Mouse (Mus musculus): ENCODE data around the gene Nprl3.
"Not testable (repeated sequence)": the region's sequence is repeated elsewhere in the genome, so short reads cannot be mapped to it uniquely, and the experiment has no call there.

Nprl3 gene

DNA sequence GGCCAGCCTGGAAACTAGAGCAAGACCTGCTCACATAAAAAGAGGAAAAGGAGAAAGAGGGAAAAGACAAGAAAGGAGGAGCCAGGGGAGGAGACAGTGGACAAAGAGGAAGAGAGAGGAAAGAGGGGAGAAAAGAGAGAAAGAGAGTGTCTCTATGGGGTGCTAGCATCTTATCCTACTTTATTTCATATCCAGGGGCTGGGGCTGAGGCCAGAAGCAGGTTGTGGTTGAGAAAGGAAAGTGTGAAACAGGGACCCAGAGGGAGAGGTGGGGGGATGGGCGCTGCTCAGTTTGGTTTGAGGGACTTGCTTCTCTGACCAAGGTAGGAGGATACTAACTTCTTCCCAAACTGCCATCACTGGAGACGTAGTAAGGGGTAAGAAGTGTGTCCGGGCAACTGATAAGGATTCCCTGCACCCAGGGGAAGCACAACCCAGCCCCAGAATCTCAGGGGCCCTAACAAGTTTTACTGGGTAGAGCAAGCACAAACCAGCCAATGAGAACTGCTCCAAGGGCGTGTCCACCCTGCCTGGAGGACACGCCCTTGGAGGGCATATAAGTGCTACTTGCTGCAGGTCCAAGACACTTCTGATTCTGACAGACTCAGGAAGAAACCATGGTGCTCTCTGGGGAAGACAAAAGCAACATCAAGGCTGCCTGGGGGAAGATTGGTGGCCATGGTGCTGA lies 15.7 kb upstream of the Nprl3 start, which contains the start of gene Hba-a1:
Hba-a1 (plus strand) TSS at position 421 of the 687 bp plus-strand sequence.
- DNase-seq: not testable (repeated sequence)

DNA sequence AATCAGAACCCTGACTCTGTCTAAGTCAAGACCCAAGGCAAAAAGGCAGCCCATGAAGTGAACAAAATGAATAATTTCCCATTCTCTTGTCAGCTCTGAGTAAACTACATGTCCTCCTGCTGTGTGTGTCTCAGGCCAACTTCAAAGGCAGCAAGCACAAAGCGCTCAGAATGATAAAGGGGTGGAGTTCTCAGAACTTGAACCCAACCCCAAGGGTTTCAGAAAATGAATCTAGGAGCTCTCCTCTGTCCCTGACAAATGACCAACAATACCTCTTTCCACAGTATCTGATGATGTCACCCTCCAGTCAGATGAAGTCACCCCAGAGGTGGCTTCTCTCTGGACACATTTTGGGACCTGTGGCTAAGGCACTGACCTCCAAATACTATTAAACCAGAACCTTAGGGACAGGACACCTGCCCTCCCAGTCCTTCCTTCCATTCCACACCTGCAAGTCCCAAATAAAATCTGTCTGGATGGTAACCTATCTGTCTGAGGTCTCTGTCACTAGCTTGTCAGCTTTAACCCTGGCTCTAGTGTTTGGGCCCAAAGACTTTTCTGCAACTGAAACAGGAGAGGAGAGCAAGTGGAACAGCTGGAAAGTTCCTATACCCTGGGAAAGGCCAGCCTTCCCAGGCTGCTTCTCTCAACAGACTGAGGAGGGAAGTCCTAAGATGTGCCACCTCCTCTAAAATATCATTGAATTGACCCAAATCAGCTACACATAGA lies 14.1 kb upstream of the Nprl3 start:
- no peak for DNase-seq

DNA sequence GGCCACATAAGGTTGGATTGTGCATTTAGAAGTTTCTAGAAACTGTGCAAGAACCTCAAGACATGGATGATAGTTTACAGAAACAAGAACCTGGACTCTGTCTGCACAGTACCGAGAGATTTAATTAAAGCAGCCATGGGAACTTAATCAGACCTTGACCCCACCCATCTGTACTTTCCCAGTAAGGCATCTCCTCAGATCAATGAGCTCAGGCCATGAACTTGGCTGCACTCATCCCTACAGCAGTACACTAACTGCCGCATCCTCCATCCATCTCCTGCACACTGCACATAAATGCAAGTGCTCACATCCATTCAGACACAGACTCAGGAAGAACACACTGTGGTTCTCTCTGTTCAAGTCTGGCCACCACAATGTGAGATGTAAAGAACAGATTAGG lies 13.1 kb upstream of the Nprl3 start:
- no peak for DNase-seq

DNA sequence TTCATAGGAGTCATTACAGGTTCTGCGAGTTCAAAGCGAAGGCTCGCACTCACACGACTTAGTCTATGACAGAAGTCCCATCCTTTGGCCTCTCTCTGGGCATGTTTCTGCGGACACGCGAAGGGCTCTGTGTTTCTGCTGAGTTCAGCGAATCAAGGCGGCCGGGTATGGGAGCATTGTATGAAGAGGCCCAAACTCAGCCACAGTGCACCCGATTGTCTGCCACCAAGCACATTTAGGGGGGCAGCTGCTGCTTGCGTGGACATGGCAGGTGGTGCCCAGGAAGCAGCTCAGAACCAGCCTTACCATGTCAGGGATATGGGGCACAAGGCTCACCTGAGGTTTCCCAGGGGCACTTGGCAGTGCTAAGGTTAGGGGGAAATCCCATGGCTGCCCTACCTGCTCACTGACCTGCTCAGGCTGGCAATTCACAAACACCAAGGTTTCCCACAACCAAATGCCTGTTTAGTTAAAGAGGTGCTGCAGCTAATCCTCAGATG lies 11.0 kb upstream of the Nprl3 start:
- no peak for DNase-seq

DNA sequence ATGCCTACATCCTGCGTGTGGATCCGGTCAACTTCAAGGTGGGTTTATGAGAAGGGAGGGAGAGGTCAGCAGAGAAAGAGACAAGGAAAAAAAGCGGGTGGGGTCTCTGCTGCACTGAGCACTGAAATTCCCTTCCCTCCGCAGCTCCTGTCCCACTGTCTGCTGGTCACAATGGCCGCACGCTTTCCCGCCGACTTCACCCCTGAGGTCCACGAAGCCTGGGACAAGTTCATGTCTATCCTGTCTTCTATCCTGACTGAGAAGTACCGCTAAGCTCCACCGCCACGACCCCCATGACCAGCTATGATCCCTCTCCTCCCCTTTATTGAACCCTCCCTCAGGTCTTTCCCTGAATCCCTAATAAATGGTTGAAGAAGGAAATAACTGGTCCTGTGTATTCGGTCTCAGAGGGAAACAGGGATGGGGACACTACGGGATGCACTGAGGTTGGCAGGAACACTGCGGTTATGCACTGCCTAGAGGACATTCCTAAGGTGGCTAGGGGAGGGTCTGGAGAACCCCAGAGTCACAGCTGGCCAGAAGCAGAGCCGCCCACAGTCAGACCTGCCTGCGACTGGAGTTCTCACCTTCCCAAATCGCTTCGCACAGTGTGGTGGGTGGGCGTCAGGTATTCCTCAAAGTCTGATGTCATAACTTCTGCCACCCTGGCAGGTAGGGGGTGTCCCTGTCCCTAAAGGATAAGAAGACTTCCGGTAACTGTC lies 10.4 kb upstream of the Nprl3 start:
- no peak for DNase-seq

DNA sequence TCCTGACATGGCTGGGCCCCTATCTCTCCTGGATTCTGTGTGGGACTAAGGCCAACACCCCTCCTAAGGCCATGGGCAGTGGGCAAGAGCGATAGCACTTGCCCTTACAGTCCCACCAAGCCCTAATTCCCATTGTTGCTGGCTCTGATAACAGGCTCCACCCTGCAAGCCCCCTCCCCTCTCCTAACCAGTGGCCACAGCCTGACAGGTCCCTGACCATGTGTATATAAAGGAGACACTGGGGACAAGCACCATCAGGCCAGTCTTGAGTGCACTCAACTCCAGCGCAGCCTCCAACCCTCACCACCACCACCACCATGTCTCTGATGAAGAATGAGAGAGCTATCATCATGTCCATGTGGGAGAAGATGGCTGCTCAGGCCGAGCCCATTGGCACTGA lies 8.8 kb upstream of the Nprl3 start, which contains the start of gene Hba-x:
Hba-x (plus strand) TSS at position 54 of the 400 bp plus-strand sequence.
- DNase-seq: no peak

DNA sequence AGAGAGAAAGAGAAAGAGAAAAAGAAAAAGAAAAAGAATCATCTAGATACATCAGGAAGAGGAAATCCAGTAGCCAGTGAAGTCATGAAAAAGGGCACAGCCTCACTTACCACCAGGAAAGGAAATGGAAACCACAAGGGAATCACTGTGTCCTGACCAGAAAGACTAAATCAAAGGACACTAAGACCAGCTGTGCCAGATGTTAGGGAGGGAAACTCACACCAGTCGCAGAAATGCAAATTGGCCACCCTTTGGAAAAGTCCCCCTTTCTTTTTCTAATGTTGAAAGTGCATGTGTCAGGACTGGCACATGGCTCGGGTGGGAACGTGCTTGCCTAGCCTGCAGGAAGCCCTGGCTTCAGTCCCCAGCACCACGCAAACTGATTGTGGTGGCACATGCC lies 3.7 kb upstream of the Nprl3 start:
- DNase-seq: no peak

DNA sequence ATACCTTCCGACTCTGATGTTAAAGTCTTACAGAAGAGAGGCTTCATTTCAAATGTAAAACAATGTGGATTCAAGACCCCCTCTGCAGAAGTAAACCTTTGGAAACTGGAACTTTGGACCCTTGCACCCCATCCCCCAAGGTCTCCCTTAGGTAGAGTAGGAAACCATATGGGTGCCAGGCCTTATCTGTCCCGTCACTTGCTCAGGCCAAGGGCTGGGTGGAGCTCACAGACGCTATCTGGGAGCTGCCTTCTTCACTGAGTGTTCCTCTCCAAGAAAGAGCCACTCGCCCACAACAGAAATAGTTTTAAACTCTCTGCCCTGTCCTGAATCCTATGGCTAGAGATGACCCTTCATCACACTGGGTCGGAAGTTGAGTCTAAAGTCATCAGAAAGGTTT lies 1.4 kb upstream of the Nprl3 start:
- no peak for DNase-seq

DNA sequence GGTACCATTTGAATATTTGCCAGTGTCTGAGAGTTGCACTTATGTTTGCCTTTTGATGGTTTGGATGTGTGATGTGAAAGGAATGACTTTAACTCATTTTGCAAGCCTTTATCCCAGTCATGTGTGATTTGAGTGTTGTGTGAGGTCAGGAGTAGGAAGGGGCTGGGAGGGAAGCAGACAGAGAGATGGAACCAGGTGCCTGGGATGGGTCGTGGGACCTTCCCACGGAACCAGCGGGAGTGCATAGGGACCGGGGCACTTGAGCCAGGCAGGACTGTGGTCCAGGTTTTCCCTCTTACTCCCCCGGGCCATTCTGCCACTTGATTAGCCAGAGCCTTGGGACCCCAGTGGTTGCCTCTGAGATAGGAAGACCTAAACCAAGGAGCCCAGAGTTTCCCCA lies 457 bp upstream of the Nprl3 start:
- no peak for DNase-seq

DNA sequence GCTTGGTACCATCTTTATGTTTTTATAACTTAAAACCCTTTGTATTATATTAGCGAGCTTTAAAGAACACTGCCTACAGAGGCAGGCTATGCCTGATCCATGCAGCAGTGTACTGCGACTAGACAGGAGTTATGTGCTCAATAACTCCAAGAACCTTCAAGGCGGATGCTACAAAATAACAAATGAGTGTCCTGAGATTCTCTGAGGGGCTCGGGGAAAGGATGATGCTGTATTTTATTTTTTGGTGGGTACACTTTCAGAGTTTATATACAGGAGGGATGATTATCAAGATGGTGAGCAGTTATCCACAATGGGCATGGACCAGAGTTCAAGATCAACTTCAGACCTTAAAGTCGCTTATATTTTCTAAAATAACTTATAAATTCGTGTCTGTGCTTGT lies 731 bp downstream of the Nprl3 start:
- DNase-seq: no peak

DNA sequence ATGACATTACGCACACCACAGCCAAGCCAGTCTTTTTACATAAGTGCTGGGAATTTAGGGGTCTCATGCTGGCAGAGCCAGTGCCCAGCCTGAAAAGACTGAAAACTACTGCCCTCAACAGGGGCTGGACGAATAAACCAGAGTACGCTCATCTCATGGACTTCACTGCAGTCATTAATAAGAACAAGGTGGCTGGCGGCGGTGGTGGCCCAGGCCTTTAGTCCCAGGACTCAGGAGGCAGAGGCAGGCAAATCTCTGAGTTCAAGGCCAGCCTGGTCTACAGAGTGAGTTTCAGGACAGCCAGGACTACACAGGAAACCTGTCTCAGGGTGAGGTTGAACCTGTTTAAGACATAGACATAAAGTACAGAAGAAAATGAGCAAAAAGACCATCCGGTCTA lies 1.3 kb downstream of the Nprl3 start:
- DNase-seq: no peak

DNA sequence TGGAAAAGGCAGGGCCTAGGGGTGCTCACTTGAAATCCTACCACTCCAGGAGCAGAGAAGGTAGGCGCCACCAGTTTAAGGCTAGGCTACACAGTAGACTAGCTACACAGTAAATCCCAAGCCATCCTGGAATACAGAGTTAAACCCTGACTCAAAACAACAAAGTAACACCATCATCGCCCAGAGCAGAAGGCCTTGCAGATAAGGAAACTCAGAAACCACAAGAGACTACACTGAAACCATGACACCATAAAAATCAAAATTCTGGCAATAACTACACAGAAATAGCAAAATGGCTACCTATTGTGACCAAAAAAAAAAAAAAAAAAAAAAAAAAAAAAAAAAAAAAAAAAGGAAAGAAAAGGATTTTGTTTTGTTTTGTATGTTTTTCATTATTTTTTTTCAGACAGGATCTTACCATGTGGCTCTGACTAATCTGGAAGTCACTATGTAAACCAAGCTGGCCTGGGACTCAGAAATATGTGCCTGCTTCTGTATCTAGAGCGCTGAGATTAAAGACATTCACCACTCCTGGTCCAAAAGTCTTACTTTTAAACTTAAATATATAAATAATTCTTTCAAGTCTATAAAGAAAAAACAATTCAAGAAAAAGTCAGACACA lies 2.3 kb downstream of the Nprl3 start:
- no peak for DNase-seq

DNA sequence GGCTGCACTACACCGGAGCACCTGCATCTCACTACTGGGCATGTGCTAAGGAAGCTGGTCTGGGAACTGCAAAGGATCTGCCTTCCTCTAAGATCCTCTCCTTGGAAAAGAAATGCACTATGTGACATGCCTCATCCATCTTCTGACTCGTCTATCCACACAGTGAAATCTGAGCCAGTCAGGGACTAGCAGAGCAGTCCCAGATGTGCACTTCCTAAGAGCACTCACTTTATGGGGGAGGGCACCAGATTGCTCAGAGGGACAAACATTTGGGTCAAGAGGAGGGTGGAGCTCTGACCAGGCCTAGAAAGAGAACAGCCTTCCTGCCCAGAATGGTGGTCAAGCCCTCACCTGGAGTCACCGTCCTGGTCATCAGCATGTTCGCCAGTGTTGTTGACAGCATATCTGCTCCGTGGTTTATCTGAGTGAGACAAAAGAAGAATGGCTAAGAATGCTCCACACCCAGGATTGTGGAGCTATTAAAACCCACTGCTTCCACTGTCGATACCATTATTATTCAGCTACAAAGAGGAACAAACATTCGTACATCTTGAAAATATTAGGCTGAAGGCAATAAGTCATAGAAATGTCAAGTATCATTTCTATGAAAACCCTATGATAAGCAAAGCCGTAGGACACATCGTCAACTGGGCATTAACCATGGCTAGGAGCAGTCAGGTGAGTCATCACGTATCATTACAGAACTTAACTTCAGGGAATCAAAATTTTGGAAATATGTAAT lies 4.7 kb downstream of the Nprl3 start:
- DNase-seq: no peak

DNA sequence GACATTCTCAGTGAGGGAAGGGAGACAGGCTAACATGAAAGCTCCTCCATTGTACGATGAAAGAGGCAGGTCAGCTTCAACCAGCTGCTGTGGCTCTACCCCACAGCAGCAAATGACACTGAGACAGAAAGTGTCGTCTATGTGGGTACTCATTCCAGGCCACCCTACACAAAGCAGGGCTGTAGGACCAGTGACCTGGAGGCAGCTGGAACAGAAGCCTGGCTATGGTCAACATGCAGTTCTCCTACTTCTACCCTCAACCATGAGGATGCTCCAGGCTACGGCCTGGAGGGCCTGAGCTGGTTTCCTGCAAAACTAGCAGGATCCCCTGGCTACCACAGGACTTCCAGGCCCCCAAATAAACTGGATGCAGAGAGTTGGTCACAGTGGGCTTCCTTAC lies 10.9 kb downstream of the Nprl3 start:
- no peak for DNase-seq

DNA sequence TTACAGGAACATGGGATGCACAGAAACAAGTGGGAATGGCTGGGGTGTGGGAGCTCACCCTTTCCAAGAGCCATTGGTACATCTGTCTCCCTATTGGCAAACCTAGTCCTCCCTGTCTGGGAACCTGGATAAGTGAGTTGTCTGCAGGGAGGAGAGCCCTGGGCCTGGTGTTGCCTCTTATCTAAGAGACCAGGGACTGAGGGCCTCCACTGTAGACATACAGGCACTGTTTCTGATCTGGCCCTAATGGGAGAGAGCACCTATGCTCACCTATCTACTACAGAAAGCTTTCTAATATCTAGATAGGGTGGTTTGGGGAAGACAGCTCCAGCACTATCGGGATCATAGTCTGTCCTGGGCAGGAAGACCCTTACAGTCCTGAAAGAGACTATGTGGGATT lies 11.4 kb downstream of the Nprl3 start:
- DNase-seq: no peak

DNA sequence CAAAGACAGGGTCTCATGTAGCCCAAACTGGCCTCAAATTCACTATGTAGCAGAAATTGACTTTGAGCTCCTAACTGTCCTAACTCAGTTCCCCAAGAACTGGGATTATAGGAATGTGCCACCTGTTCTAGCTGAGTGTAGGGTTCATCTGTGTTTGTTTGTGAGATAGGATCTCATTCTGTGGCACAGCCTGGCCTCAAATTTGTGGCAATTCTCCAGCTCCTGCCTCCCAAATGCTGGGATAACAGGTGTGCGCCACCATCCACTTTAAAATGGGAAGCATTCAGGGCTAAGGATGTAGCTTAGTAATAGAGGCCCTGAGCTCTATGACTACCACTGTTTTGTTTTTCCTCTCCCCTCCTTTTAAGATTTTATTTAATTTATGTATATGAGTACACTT lies 14.4 kb downstream of the Nprl3 start:
- DNase-seq: no peak

DNA sequence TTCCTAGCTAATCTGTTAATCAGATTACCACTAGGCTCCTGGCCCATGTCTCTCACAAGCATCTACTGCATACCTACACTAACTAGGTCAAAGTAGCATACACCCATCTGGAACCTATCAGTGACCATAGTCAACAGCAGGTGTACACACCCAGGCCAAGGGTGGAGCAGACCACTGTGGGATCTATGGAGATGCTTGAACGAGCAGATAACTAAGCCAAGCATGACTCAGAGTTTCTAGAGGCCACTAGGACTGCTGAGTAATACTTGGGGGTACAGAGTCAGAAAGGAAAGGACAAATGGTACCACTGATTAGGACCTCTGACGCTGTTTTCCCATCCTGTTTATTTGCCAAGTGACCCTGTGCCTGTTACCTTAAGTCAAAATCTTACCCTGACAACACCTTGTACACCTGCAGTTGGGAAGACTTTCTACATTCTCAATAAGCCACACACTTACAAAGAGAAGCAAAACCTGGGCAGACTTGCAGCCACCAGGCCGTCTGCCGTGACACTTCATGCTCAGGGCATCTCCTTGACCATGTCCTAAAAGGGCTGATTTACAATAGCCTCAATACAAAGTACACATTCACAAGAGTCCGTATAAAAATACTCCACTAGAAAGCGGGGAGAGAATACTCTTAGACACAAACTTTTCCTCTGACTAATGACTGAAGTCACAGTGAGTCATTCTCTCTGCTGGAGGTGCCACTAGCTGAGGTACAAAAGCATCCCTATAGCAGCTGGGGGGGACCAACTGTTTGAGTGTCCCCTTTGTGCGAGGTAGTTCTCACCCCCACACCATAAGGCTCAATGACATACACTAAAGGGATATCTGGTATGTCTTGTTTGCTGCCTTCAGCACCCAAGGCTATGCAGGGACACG lies 16.4 kb downstream of the Nprl3 start:
- no peak for DNase-seq

DNA sequence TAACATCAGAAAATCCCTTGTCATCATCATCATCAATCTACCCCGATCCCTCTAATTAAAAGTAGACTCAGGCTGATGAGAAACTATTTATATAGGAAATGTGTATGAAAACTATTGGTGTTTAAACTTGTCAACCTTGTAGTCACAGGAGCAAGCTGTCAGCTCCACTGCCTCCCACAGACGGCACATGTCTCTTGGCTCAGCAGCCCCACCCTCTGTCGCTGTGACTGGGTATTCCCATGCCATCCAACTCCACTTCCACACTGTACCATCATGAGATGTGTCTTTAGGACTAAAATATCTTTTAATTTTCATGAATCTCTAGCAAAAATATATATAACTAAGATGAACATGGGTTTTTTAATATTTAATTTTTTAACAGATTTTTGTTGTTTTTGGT lies 19.2 kb downstream of the Nprl3 start:
- DNase-seq: no peak

DNA sequence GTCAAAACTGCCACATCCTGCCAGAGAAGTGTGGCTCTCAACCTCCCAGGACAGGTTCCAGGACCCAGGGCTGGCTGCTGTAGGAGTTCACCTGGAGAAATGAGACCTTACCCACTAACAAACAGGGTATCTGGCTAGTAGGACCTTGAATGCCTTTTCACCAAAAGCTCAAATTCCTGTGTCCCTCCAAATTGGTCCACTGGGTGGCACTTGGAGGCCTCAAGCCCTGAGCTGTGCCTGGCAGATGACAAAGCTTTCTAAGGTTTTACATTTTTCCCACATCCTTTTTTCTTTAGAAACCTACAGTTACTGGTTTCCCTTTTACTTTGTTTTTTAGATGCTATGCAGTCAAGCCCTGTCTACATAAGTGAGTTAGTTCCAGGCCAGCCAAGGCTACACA lies 20.4 kb downstream of the Nprl3 start:
- DNase-seq: no peak

DNA sequence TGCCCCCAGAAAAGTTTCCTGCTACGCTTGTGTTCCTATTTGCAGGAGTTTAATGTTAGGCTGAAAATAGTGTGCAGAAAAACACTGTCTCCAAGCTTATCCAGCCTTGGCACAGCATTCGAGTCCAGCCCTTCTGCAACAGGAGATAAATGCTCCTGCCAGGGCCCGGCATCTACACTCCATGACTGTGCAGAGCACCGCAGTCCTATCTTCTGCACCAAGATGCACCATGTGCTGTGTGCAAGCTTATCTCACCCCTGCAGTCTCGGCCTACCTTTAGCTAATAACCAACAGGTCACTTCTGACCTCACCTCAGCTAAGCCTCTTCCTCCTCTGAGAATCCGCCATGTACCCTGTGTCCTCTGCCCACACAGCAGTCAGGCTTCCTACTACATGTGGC lies 21.9 kb downstream of the Nprl3 start:
- no peak for DNase-seq

DNA sequence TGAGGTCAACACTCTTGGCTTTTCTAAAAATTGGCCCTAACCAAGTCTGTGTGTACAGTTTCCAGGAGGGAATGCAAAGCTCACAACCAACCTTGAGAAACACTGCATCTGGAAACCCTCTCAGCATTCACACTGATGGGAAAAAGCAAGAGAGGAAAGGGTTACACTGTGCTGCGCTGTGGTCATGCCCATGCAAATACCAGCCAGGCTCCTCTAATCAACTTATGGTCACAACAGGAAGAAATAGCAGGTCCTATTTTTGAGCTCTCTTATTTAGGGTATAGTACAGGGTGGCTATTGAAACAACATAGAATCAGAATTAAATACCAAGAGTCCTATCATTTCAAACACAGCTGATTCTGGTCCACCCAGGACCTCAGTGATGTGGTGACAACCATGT lies 22.9 kb downstream of the Nprl3 start:
- DNase-seq: no peak

DNA sequence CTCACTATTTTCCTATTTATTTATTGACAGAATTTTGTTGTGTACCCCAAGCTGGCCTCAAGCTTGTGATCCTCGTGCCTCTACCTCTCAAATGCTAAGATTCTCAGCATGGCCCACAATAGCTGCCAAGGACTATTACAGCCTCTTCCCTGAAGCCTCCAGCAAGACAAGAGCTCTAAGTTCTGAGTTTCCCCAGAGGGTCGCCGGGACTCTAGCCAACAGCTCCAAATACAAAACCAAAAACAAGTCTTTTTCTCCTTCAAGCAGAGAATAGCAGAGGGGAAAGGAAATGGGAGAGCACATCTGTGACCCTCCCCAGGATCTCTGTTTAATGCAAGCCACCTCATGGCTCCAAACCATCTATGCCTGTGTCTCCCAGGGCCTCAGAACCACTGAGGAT lies 23.4 kb downstream of the Nprl3 start:
- no peak for DNase-seq
